Mouse (Mus musculus): ENCODE results near the gene Gm43738. TPM values are rescaled to one million over a fixed set of nuclear protein-coding genes. Genes with fewer than 3 reads are reported as not detected.
A peak's percentile ranks its signal among the peaks of the same experiment; 100 is the strongest.
"Not testable (repeated sequence)": the region's sequence is repeated elsewhere in the genome, so short reads cannot be mapped to it uniquely, and the experiment has no call there.

The Gm43738 gene
- total RNA-seq, 4 experiments from 2014 or later, result 0.21 TPM; not detected in 3

DNA sequence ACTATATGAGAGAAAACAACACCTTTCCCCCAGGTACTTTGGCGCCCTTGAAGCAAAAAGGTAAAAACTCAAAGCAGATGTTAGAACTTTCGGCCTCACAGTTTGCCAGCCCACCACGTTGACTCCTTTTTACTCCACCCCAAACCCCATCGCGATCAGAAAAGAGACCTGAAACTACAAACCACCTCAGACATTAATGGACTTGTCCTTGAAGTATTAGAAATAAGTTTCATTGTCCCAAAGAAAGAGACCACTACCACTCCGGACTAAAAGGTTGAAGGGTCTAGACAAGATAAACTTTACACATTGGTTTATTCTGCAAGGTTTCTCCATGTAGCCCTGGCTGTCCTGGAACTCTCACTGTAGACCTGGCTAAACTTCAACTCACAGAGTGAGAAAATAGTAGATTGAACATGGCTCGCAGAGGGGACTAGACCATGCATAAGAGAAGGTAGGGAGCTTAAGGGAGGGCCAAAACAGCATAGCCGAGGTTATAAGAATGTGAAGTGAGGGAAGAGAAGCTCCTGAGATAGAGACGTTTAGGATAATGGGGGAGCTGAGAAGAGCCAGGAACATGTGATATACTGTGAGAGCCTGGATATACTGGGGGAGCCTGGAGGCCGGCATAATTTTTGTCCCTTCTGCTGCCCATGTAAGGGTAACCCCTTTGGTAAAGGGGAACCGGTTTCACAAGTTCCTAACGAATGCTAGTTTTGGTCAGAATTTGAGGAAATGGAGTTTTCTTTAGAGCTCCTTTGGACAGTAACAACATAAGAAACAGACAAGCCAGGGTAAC is 1.8 kb upstream of the Gm43738 start:
- DNase-seq (ENCODE audit: low spot score in 2 of 2), result no peak

DNA sequence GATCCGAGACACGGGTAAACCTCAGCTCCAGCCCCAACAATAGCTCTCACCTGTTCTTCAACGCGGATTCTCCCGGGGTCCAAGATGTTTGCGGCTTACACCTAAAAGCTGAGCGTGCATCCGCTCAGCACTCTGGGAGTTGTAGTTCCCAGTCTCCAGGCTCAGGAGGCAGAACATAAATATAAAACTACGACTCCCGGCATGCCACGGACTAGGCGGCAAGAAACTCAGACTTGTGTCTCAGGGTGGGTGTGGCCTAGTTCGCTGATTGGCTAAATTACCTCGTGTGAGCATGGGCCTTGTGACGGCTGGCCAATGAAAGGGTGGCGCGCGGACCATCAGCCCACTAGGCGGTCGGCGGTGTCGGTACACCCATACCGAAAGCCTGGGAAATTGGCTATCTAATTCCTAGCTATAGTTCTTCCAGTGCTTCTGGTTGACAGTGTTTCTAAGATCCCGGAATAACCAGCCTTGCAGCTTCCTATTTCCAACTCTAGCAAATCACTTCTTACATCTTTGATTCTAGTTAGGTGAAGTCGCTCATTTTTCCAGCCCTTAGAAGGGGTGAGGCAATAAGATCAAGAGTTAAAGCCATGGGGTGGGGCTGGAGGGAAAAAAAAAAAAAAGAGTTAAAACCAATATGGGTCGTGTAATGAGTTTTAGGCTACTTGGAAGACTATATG is 1.1 kb upstream of the Gm43738 start, which contains the start of gene Fdps:
Gene Fdps (minus strand): TSS at position 148 of the 683 bp plus-strand sequence.
- DNase-seq (ENCODE audit: low spot score in 2 of 2), result peak; percentile 85 to 99

- DNase-seq (ENCODE audit: low spot score in 2 of 2), result no peak
Measured at GRCm38 (mm10) chr3:89101459-89101811, 536 bp upstream of the Gm43738 start.

DNA sequence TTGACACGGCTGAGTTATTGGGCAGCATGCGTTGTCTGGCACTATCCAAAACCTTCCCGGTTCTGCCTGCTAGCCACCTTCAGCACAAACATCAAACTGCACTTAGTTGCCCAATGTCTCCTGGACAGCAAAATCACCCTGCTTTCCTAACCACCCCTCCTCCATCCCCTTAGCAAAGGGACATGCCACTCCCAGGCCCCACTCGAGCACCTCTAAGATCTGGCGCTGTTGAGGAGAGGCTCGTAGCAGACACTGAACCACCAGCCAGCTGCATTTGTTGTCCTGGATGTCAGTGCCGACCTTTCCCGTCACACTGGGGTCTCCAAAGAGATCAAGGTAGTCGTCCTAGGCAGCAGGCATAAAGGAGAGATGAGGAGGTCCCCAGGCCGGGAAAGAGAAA is 6.9 kb downstream of the Gm43738 start:
- DNase-seq (ENCODE audit: low spot score in 2 of 2), result no peak

DNA sequence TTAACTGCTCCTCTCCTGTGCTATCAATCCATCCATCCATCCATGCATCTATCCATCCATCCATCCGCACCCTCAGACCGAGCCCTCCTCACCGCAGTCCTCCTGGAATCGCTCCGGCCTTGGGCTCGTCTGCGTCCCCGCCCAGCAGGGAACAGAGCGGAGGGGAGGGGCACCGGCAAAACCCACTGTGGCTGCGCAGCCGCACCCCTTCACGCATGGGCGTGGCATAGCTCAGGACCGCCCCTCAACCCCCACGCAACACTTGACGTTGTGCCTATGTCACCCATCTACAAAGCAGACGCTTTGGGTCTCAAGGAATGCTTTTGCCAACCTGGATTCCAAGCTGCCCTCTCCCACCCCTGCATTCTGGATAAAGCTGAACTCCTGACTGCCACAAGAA is 7.7 kb downstream of the Gm43738 start, which contains the start of gene Rusc1:
Gene Rusc1 (minus strand): TSS at position 137 of the 400 bp plus-strand sequence.
- DNase-seq (ENCODE audit: low spot score in 2 of 2), result peak; percentile 79 to 94

- peak in 1 of 2 experiments; percentile 44 for DNase-seq (ENCODE audit: low spot score in 2 of 2)
Measured at GRCm38 (mm10) chr3:89092509-89093090, 8.3 kb downstream of the Gm43738 start.

DNA sequence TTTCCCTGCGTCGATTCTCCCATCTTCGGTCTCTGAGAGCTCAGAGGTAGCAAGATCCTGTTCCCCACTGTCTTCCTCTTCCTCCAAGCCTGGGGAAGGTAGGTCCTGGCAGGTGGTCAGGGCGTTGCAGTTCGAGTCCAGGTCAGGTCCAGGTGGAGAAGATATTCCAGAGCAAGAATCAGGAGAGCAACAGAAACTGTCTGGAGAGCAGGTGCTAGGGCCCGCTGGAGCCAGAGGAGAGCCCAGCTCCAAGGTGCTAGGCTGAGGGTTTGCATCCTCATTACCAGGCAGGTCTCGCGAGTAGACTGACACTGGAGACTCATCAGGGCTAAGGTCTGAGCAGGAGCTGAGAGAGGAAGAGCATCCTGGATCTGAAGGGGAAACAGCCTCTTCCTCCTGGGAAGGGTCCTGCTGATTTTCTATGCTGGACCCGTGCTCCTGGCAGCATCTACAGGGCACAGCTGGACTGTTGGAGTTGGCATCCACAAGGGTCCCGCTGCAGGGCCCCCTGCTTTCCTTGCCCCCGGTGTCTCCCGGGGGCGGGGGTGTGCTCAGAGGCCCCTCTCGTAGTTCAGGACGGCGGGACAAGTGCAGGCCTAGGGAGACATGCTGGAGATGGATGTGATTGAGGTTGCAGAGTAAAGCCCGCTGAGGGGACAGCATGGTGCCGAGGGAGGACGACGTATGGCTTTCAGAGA is 8.9 kb downstream of the Gm43738 start:
- no peak for DNase-seq (ENCODE audit: low spot score in 2 of 2)

DNA sequence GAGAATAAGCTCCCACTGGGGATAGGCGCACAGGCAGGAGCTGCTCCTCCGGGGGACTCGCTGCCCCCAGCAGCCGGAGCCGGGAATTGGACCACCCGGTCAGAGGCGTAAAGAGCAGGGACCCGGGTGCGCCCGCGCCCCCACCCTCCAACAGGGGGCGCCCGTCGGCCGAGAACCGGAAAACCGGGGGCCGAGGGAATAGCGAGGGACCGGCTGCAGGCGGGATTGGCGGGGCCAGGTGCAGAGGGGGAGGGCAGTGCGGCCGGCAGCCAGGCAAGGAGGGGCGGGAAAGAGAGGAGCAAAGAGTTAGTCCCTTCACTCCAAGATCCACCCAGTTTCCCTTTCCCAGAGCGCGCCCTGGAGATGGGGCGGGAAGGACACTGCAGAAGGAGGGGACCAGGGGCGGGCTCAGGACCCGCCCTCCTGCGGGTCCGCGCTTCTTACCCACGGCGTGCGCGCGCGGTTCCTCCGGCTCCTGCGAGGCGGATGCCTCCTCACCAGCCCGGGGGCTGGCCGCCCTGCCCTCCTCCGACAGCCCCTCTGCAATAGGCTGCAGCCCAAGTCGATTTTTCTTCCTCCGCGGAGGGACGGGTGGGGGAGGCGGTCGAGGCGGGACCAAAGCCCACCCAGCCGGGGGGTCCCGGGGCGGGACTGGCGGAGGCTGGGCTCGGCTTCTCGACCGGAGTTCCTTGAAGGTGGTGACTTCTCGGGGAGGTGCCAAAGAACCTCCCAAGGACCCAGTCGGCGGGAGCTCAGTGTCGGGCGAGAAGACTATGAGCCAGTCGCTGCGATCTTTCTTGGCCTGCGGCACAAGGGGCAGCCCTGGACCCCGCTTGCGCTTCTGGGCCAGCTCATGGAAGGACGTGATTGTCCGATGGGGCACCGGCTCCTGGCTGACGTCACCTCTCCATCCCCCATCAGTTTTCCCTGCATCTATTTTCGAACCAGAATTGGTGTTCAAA is 9.9 kb downstream of the Gm43738 start:
- peak; percentile 73 to 78 for DNase-seq (ENCODE audit: low spot score in 2 of 2)

DNA sequence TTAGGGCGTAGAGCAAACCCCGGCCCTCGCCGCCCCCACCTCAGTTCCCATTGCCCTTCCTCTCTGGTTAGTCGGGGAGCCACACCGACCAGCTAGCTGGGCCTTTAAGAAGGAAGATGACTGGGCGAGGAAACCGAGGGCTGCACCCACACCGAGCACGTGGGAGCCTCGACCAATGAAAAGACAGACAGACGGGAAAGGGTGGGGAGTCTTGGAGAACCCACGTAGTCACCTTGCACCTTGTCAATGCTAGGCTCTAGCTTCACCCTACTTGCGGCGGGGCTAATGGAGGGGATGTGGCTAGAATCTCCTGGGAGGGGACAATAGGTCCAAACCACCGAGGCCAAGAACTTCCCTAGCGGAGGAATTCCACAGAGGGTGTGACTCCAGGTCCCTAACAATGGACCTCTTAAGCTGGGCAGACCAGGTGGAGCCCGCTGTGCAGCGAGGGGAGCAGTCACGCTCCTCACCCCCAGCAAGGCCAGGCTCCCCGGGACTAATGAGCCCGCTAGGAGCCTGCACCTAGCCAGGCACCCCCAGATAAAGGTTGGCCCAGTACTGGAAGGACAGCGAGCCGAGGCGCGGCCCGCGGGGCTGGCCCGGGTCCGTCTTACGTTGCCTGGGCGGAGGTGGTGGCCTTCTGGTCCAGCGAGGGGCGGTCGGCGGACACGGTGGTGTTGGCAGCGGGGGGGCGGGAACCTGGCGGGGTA is 10.9 kb downstream of the Gm43738 start:
- DNase-seq (ENCODE audit: low spot score in 2 of 2), result peak; percentile 74 to 85

GRCm38 (mm10) chr3:89088974-89089373 is 11.9 kb downstream of the Gm43738 start:
- DNase-seq (ENCODE audit: low spot score in 2 of 2), result no peak

DNA sequence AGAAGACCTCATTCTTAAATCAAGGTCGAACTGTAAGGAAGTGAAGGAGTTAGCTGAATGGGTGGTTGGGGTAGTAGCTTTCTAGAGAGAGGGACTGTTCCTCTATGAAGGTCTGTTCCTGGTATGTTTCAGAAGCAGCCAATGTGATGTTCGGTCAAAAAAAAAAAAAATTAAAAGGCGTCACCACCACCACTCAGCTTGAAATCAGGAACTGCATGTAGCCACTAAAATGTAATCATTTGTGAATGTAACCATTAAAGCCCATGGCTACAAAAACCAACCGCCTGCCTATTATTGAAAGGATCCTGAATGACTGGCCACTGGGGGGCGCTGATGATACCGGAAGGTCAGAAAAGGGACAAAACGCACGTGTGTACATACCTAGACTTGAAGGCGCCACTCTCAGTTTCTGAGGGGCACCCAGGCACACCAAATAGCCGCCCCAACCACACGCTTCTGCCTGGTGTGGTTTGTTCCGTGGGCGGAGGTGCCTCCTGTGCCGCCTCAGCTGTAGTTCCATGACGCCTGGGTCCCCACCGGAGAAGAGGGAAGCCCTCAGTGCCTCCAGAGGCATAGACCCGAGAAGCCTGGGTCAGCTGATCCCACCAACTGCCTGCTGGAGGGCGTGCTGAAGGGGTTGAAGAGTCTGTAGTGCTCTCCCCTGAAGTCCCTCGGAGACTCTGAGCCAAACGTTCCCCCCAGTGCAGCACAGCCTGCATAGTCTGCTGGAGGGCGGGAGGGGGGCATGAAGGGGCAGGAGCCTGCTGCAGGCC is 13.4 kb downstream of the Gm43738 start:
- peak in 1 of 2 experiments; percentile 62 for DNase-seq (ENCODE audit: low spot score in 2 of 2)

DNA sequence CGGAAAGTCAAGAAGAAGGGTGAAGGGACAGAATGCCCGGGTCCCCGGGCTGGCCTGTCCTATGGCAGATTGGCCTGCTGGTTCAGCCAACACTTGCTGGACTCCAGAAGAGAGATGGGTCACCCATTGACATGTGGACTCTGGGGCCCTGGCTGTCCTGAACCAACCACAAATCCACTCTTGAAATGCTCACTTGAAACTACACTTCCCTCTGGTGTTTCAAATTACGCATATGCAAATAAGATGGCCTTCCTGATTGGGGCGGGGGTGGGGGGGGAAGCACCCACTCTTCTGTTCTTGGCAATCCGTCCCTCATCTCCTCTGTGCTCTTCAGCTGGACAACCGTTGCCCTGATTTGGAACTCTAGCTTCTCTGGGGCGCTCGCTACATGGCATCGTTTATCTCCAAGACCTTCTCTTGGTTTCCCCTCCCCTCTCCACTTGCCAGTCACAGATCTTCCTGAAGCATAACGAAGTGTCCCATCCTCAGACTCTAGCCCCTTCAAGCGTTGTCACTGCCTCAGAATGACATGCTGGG is 16.2 kb downstream of the Gm43738 start:
- DNase-seq (ENCODE audit: low spot score in 2 of 2), result no peak

GRCm38 (mm10) chr3:89084133-89084532 is 16.8 kb downstream of the Gm43738 start:
- DNase-seq (ENCODE audit: low spot score in 2 of 2), result no peak

DNA sequence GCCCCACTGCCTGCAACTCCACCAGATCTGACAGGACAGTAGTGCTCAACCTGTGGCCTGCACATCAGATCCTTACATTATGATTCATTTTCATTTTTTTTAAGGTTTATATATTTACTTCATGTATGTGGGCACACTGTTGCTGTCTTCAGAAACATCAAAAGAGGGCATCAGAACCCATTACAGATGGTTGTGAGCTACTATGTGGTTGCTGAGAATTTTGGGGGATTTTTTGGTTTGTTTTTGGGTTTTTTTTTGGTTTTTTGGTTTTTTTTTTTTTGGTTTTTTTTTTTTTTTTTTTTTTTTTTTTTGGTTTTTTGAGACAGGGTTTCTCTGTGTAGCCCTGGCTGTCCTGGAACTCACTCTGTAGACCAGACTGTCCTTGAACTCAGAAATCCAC is 18.6 kb downstream of the Gm43738 start:
- DNase-seq (ENCODE audit: low spot score in 2 of 2), result not testable (repeated sequence)

- DNase-seq (ENCODE audit: low spot score in 2 of 2), result no peak
Measured at GRCm38 (mm10) chr3:89077383-89077782, 23.5 kb downstream of the Gm43738 start.

GRCm38 (mm10) chr3:89067265-89067664 is 33.6 kb downstream of the Gm43738 start:
- DNase-seq (ENCODE audit: low spot score in 2 of 2), result no peak

GRCm38 (mm10) chr3:89061696-89062095 is 39.2 kb downstream of the Gm43738 start:
- no peak for DNase-seq (ENCODE audit: low spot score in 2 of 2)

DNA sequence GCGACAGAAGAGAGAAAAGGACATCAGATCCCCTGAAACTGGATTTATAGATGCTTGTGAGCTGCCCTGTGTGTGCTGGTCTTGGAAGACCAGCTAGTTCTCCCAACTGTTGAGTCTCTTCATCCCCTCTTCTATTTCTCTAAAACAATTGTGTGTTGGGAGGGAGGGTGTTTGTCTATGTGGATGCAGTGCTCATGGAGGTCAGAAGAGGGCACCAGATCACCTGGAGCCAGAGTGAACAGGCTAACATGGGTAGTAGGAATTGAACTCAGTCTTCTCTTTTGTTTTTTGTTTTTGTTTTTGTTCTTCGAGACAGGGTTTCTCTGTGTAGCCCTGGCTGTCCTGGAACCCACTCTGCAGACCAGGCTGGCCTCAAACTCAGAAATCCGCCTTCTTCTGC is 42.1 kb downstream of the Gm43738 start:
- no peak for DNase-seq (ENCODE audit: low spot score in 2 of 2)

DNA sequence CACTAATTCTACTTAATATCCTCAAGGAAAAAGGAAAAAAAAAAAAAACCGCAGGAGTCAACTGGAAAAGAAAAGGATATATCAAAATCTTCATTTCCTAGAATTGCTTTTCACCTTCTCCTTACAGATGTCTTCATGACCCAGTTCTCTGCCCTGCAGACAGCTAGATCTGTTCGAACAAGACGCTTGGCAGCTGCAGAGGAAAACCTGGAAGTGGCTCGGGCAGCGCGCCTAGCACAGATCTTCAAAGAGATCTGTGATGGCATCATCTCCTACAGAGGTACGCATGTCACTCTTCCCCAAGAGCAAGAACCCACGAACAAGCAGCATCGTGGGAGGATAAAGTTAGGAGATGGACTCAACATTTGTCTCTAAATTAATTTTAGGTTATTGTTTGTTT is 42.5 kb downstream of the Gm43738 start:
- no peak for DNase-seq (ENCODE audit: low spot score in 2 of 2)

Measured in left cerebral cortex, adult 8-10 months (tissue).